Mouse (Mus musculus): ENCODE results near the gene Hspd1. TPM values are rescaled to one million over a fixed set of nuclear protein-coding genes. Genes with fewer than 3 reads are reported as not detected.

The Hspd1 gene
- polyA plus RNA-seq, 1 experiment from 2014 or later: 370 TPM

GRCm38 (mm10) chr1:55029446-55029845, 58.6 kb downstream of the Hspd1 start:
- Histone ChIP-seq H3K36me3 (no peaks in the 10 kb centered on the region), H3K27me3 (no peaks in the 10 kb centered on the region), H3K9me3 (no peaks in the 10 kb centered on the region), H3K4me1 (peaks cover 6% of the 10 kb centered on the region; the same call in 1 of the 2 replicates), H3K9ac (no peak overlapping the region), H3K4me2 (replicated peaks) (no peak overlapping the region), H3K27ac (no peak overlapping the region), H3K4me3 (no peak overlapping the region)
- no peak for ATAC-seq (ENCODE audit: insufficient number of reproducible peaks, insufficient read depth, low FRiP score, low TSS enrichment)
- WGBS: 71% methylated on average over 4 of the region's 4 CpGs

GRCm38 (mm10) chr1:55028512-55029249, 59.4 kb downstream of the Hspd1 start:
- WGBS: 86% methylated on average over 11 of the region's 11 CpGs
- H3K9me3 ChIP-seq: no peaks in the 10 kb centered on the region
- H3K4me3 ChIP-seq: no peak overlapping the region
- no peaks in the 10 kb centered on the region for H3K27me3 ChIP-seq
- H3K9ac ChIP-seq: no peak overlapping the region; the same call in 1 of the 2 replicates
- ATAC-seq (ENCODE audit: insufficient number of reproducible peaks, insufficient read depth, low FRiP score, low TSS enrichment): no peak
- no peak overlapping the region for H3K4me2 ChIP-seq (replicated peaks)
- no peaks in the 10 kb centered on the region for H3K36me3 ChIP-seq
- no peak overlapping the region for H3K27ac ChIP-seq
- peaks cover 6% of the 10 kb centered on the region; the same call in 1 of the 2 replicates for H3K4me1 ChIP-seq

- no peak overlapping the region for H3K9ac ChIP-seq
- H3K4me3 ChIP-seq: peak overlapping the region; percentile 88
- no peaks in the 10 kb centered on the region for H3K36me3 ChIP-seq
- WGBS: 86% methylated on average over 1 of the region's 1 CpGs
- peaks cover 6% of the 10 kb centered on the region; the same call in 1 of the 2 replicates for H3K4me1 ChIP-seq
- H3K27ac ChIP-seq: no peak overlapping the region
- H3K9me3 ChIP-seq: no peaks in the 10 kb centered on the region
- no peaks in the 10 kb centered on the region for H3K27me3 ChIP-seq
- peak overlapping the region; percentile 78 for H3K4me2 ChIP-seq (replicated peaks)
- ATAC-seq (ENCODE audit: insufficient number of reproducible peaks, insufficient read depth, low FRiP score, low TSS enrichment): no peak
Measured at GRCm38 (mm10) chr1:55027966-55028365, 60.1 kb downstream of the Hspd1 start.

Other genes starting within 250 kb of the Hspd1 start
- 27.0 and 30.8 TPM in 2 replicates for gene Ankrd44, start 161.9 kb downstream of the Hspd1 start, polyA plus RNA-seq (2016; fragmentation: Nextera tagmentation; extraction: Ambion mirVana)
- 317 and 342 TPM in 2 replicates for gene Sf3b1, start 60.8 kb downstream of the Hspd1 start, polyA plus RNA-seq (2016; fragmentation: Nextera tagmentation; extraction: Ambion mirVana)
- 20.9 and 22.9 TPM in 2 replicates for gene Coq10b, start 35.5 kb downstream of the Hspd1 start, polyA plus RNA-seq (2016; fragmentation: Nextera tagmentation; extraction: Ambion mirVana)
- 427 and 440 TPM in 2 replicates for gene Hspe1, start 111 bp downstream of the Hspd1 start, polyA plus RNA-seq (2016; fragmentation: Nextera tagmentation; extraction: Ambion mirVana)
- gene Mob4, start 43.0 kb upstream of the Hspd1 start, polyA plus RNA-seq (2016; fragmentation: Nextera tagmentation; extraction: Ambion mirVana): 147 and 155 TPM in 2 replicates
- 26.1 and 27.9 TPM in 2 replicates for gene Rftn2, start 138.5 kb upstream of the Hspd1 start, polyA plus RNA-seq (2016; fragmentation: Nextera tagmentation; extraction: Ambion mirVana)
- gene Mars2, start 148.9 kb upstream of the Hspd1 start, polyA plus RNA-seq (2016; fragmentation: Nextera tagmentation; extraction: Ambion mirVana): 2.8 and 3.1 TPM in 2 replicates